Mouse (Mus musculus) lung, postnatal 0 days (tissue): ENCODE measurements around the gene Tfcp2. TPM values are rescaled to one million over a fixed set of nuclear protein-coding genes. Genes with fewer than 3 reads are reported as not detected.

ENCODE experiments used
- ATAC-seq: fragments of 200-750 bp; cut with Nextera tagmentation; 2 replicates; pipeline ENCODE4 v1.8.0; 2017; ENCODE audit warnings: moderate library complexity
- DNase-seq: peaks from one replicate; pipeline ENCODE4 v3.0.0-alpha.2; 2016; ENCODE audit warnings: low spot score
- H3K27ac ChIP-seq: fragments of 300-500 bp; sonication (generic); 2 replicates; pipeline ENCODE4 v1.5.1; 2014; ENCODE audit warnings: antibody characterized with exemption, mild to moderate bottlenecking, low read length, mixed read lengths
- H3K27me3 ChIP-seq: fragments of 300-500 bp; sonication (generic); replicated peaks from 2 replicates; pipeline ENCODE4 v1.6.1; 2014; ENCODE audit warnings: low read length, mixed read lengths; ENCODE audit not compliant: insufficient read depth
- H3K36me3 ChIP-seq: fragments of 300-500 bp; sonication (generic); 2 replicates; pipeline ENCODE4 v1.6.1; 2014; ENCODE audit warnings: low read length, mixed read lengths; ENCODE audit not compliant: insufficient read depth
- H3K4me1 ChIP-seq: fragments of 300-500 bp; sonication (generic); 2 replicates; pipeline ENCODE4 v1.6.1; 2014; ENCODE audit warnings: antibody characterized with exemption, low read depth, low read length, mixed read lengths; ENCODE audit not compliant: insufficient read depth
- H3K4me2 ChIP-seq: fragments of 300-500 bp; sonication (generic); replicated peaks from 2 replicates; pipeline ENCODE4 v1.6.1; 2014; ENCODE audit warnings: low read depth, mild to moderate bottlenecking, low read length, moderate library complexity, mixed read lengths
- H3K4me3 ChIP-seq: fragments of 300-500 bp; sonication (generic); 2 replicates; pipeline ENCODE4 v1.5.1; 2014; ENCODE audit warnings: low read depth, low read length
- H3K9ac ChIP-seq: fragments of 300-500 bp; sonication (generic); replicated peaks from 2 replicates; pipeline ENCODE4 v1.6.1; 2014; ENCODE audit warnings: low read depth, mild to moderate bottlenecking
- H3K9me3 ChIP-seq: fragments of 300-500 bp; sonication (generic); 2 replicates; pipeline ENCODE4 v1.6.1; 2016; ENCODE audit warnings: low read length, mixed read lengths
- CTCF ChIP-seq: IDR thresholded peaks from 2 replicates; pipeline ENCODE4 v1.5.1; 2016; ENCODE audit warnings: antibody characterized with exemption, mild to moderate bottlenecking
- EP300 ChIP-seq: IDR thresholded peaks from 2 replicates; pipeline ENCODE4 v1.6.1; 2016; ENCODE audit warnings: antibody characterized with exemption, mild to moderate bottlenecking, control low read depth
- WGBS: fragments of 180-500 bp; shearing (Covaris S2); extraction: QIAGEN DNeasy Blood & Tissue Kit; methylation state at CpG from one replicate; pipeline ENCODE4 v1.1.7; 2014; 5-methylcytosine and 5-hydroxymethylcytosine counted together
- polyA plus RNA-seq: library from polyadenylated mRNA; unstranded; fragments of >200 nt; fragmentation: Nextera tagmentation; extraction: Ambion mirVana; gene quantifications from 2 replicates; pipeline ENCODE4 v1.2.1, GENCODE M21; 2015

Tfcp2 gene
- polyA plus RNA-seq, 1 experiment from 2014 or later = 13.9 TPM

GRCm38 (mm10) chr15:100598287-100598882, 46.6 kb upstream of the Tfcp2 start:
- Histone ChIP-seq H3K4me1 (no peaks in the 10 kb centered on the region), H3K4me3 (peak overlapping the region; percentile 75), H3K9me3 (no peaks in the 10 kb centered on the region), H3K36me3 (no peaks in the 10 kb centered on the region), H3K9ac (peak overlapping the region; percentile 82; the same call in 1 of the 2 replicates), H3K27ac (peak overlapping the region; percentile 85), H3K4me2 (peak overlapping the region; percentile 74), H3K27me3 (no peaks in the 10 kb centered on the region)
- peak; percentile 58 for DNase-seq
- no peak for TF ChIP-seq CTCF
- TF ChIP-seq EP300 = no peak
- WGBS = 14% methylated on average over 9 of the region's 9 CpGs
- peak; percentile 37 for ATAC-seq

DNA sequence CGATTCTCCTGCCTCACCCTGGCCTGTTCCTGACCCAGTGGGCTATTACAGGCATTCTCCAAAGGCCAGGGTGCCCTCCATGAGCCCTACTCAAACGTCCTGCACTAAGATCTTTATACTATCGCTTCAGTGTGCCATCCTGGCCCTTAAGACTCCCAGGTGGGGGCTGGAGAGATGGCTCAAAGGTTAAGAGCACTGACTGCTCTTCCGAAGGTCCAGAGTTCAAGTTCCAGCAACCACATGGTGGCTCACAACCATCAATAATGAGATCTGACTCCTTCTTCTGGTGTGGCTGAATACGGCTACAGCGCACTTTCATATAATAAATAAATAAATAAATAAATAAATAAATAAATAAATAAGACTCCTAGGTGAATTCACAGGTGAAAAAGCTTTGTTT, 41.0 kb upstream of the Tfcp2 start:
- H3K9me3 ChIP-seq = no peaks in the 10 kb centered on the region
- no peaks in the 10 kb centered on the region for H3K27me3 ChIP-seq
- DNase-seq (no peak), ATAC-seq (no peak)
- H3K27ac ChIP-seq = no peak overlapping the region
- TF ChIP-seq CTCF (no peak), EP300 (no peak)
- no peaks in the 10 kb centered on the region for H3K4me1 ChIP-seq
- H3K36me3 ChIP-seq = no peaks in the 10 kb centered on the region
- 82% methylated on average over 6 of the region's 6 CpGs for WGBS
- H3K4me3 ChIP-seq = no peak overlapping the region
- H3K4me2 ChIP-seq = no peak overlapping the region
- no peak overlapping the region for H3K9ac ChIP-seq

GRCm38 (mm10) chr15:100590436-100590835, 38.6 kb upstream of the Tfcp2 start:
- Histone ChIP-seq H3K9me3 (no peaks in the 10 kb centered on the region), H3K27ac (no peak overlapping the region), H3K4me3 (no peak overlapping the region), H3K4me1 (no peaks in the 10 kb centered on the region), H3K9ac (no peak overlapping the region), H3K4me2 (no peak overlapping the region), H3K36me3 (no peaks in the 10 kb centered on the region), H3K27me3 (no peaks in the 10 kb centered on the region)
- no peak for TF ChIP-seq EP300
- no peak for TF ChIP-seq CTCF
- 52% methylated on average over 7 of the region's 8 CpGs for WGBS
- no peak for ATAC-seq
- peak; percentile 52 for DNase-seq

DNA sequence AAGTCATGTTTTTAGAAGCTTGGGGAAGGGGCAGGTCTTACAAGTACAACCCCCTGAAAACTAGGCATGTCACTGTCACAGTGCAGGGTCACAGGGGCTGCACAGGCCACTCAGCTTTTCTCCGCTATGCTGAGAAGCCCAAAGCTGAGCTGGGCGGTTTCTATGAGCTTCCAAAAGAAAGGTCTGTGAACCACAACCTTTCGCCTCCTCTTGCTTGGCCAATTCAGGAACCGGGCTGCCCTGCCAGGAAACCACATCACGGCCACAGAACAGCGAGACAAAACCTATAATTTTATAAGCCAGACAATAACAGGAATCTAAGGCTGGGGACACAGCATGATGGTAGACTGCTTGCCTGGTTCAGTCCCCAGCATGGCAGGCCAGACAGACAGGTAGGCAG, 36.5 kb upstream of the Tfcp2 start:
- no peak overlapping the region for H3K4me2 ChIP-seq
- TF ChIP-seq EP300 = no peak
- no peak for TF ChIP-seq CTCF
- no peaks in the 10 kb centered on the region for H3K4me1 ChIP-seq
- DNase-seq = no peak
- 86% methylated on average over 6 of the region's 6 CpGs for WGBS
- H3K9ac ChIP-seq = no peak overlapping the region
- H3K4me3 ChIP-seq = no peak overlapping the region
- H3K36me3 ChIP-seq = no peaks in the 10 kb centered on the region
- no peak overlapping the region for H3K27ac ChIP-seq
- H3K9me3 ChIP-seq = no peaks in the 10 kb centered on the region
- no peaks in the 10 kb centered on the region for H3K27me3 ChIP-seq
- no peak for ATAC-seq

- H3K4me2 ChIP-seq = no peak overlapping the region
- ATAC-seq (no peak), DNase-seq (no peak)
- no peaks in the 10 kb centered on the region for H3K9me3 ChIP-seq
- no peak overlapping the region for H3K4me3 ChIP-seq
- no peaks in the 10 kb centered on the region for H3K36me3 ChIP-seq
- no peak overlapping the region for H3K9ac ChIP-seq
- TF ChIP-seq CTCF = no peak
- TF ChIP-seq EP300 = no peak
- H3K27ac ChIP-seq = no peak overlapping the region
- no peaks in the 10 kb centered on the region for H3K4me1 ChIP-seq
- 72% methylated on average over 4 of the region's 4 CpGs for WGBS
- H3K27me3 ChIP-seq = no peaks in the 10 kb centered on the region
Measured at GRCm38 (mm10) chr15:100587166-100587565, 35.4 kb upstream of the Tfcp2 start.

DNA sequence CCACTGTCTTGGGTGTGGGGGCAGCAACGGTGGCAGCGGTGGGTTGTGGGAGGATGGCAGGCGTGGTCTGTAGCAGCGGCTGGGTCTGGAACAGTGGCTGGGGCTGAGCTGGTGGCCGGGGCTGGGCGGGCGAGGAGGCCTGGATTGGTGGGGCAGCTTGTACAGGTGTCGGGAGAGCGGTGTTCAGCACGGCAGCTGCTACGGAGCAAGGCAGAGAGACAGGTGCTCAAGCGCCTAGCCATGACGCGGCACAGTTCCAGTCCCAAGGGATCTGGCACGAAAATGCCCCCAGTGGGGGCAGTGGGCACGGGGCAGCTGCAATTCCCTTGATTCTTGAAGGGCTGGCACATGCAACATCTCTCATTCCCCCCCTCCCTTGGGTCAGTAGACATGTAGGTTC, 34.1 kb upstream of the Tfcp2 start:
- WGBS = 91% methylated on average over 16 of the region's 16 CpGs

More for the DNA sequence above, 34.1 kb upstream of the Tfcp2 start:
- Histone ChIP-seq H3K27me3 (no peaks in the 10 kb centered on the region), H3K4me1 (no peaks in the 10 kb centered on the region), H3K9ac (no peak overlapping the region), H3K36me3 (no peaks in the 10 kb centered on the region), H3K4me3 (no peak overlapping the region), H3K9me3 (no peaks in the 10 kb centered on the region), H3K27ac (no peak overlapping the region), H3K4me2 (no peak overlapping the region)
- no peak for ATAC-seq
- no peak for DNase-seq
- TF ChIP-seq EP300 (no peak), CTCF (no peak)
